Mouse (Mus musculus) C2C12 (cell line): ENCODE results near the gene Leng9. TPM values are rescaled to one million over a fixed set of nuclear protein-coding genes. Genes with fewer than 3 reads are reported as not detected.

Experiments
- H3K27me3 ChIP-seq: one replicate; pipeline ENCODE4 v1.6.1; 2011; ENCODE audit not compliant: control insufficient read depth, insufficient read depth, insufficient read length
- H3K36me3 ChIP-seq: one replicate; pipeline ENCODE4 v1.6.1; 2011; ENCODE audit not compliant: control insufficient read depth, insufficient read depth
- H3K4me3 ChIP-seq: one replicate; pipeline ENCODE4 v1.5.1; 2011; ENCODE audit warnings: mild to moderate bottlenecking, control low read depth; ENCODE audit not compliant: poor library complexity, insufficient read depth, severe bottlenecking
- H3K79me2 ChIP-seq: one replicate; pipeline ENCODE4 v1.6.1; 2011; ENCODE audit not compliant: control insufficient read depth, insufficient read depth
- H3K79me3 ChIP-seq: one replicate; pipeline ENCODE4 v1.6.1; 2011; ENCODE audit warnings: low read depth, control low read depth
- H3ac ChIP-seq: one replicate; pipeline ENCODE3; 2011; ENCODE audit warnings: low read depth; ENCODE audit not compliant: control insufficient read depth, insufficient read length
- CEBPB ChIP-seq: IDR thresholded peaks from one replicate; pipeline ENCODE4 v1.6.1; 2011; ENCODE audit warnings: low read depth, mild to moderate bottlenecking, control low read depth, moderate library complexity
- CTCF ChIP-seq: IDR thresholded peaks from one replicate; pipeline ENCODE4 v1.5.1; 2011; ENCODE audit not compliant: control insufficient read depth, insufficient read depth, insufficient read length
- FOSL1 ChIP-seq: IDR thresholded peaks from one replicate; pipeline ENCODE4 v1.8.0; 2011; ENCODE audit warnings: mild to moderate bottlenecking, low read length; ENCODE audit not compliant: poor library complexity, insufficient read depth, severe bottlenecking
- MAX ChIP-seq: IDR thresholded peaks from one replicate; pipeline ENCODE4 v1.6.1; 2011; ENCODE audit warnings: mild to moderate bottlenecking, control low read depth
- MYOD1 ChIP-seq: IDR thresholded peaks from one replicate; pipeline ENCODE4 v1.6.1; 2011; ENCODE audit warnings: low read depth; ENCODE audit not compliant: control insufficient read depth, insufficient read length
- MYOG ChIP-seq: IDR thresholded peaks from one replicate; pipeline ENCODE4 v1.6.1; 2011; ENCODE audit not compliant: control insufficient read depth, insufficient read length; ENCODE audit errors: extremely low read depth
- USF1 ChIP-seq: IDR thresholded peaks from one replicate; pipeline ENCODE4 v1.6.1; 2011; ENCODE audit warnings: low read depth, mild to moderate bottlenecking, control low read depth, moderate library complexity
- polyA plus RNA-seq: library from polyadenylated mRNA; unstranded; fragments of >200 nt; fragmentation: generic; extraction: Trizol; gene quantifications from one replicate; pipeline ENCODE4 v1.2.1, GENCODE M21; 2012; ENCODE audit warnings: missing spikeins

The Leng9 gene
- polyA plus RNA-seq, 1 experiment, result 2.4 TPM

- no peak for TF ChIP-seq MAX
- no peak for TF ChIP-seq USF1
- TF ChIP-seq MYOD1, result no peak
- no peak for TF ChIP-seq FOSL1
- no peak for TF ChIP-seq MYOG
- TF ChIP-seq CTCF, result no peak
- TF ChIP-seq CEBPB, result no peak
- H3ac ChIP-seq, result no peak overlapping the region
Measured at GRCm38 (mm10) chr7:4127894-4128293, 22.3 kb downstream of the Leng9 start.

GRCm38 (mm10) chr7:4126992-4127785, 23.0 kb downstream of the Leng9 start:
- Histone ChIP-seq H3K79me3 (no peaks in the 10 kb centered on the region), H3K79me2 (no peaks in the 10 kb centered on the region), H3K4me3 (no peak overlapping the region), H3K36me3 (no peaks in the 10 kb centered on the region), H3K27me3 (peaks cover 4% of the 10 kb centered on the region), H3ac (no peak overlapping the region)
- TF ChIP-seq FOSL1 (no peak), CTCF (no peak), MYOG (no peak), MYOD1 (no peak), CEBPB (no peak), MAX (no peak), USF1 (no peak)

More at GRCm38 (mm10) chr7:4127894-4128293, 22.3 kb downstream of the Leng9 start:
- Histone ChIP-seq H3K27me3 (no peaks in the 10 kb centered on the region), H3K79me3 (no peaks in the 10 kb centered on the region), H3K36me3 (no peaks in the 10 kb centered on the region), H3K4me3 (no peak overlapping the region), H3K79me2 (no peaks in the 10 kb centered on the region)

- Histone ChIP-seq H3K79me2 (no peaks in the 10 kb centered on the region), H3K27me3 (peaks cover 9% of the 10 kb centered on the region), H3K36me3 (no peaks in the 10 kb centered on the region), H3K4me3 (no peak overlapping the region), H3K79me3 (no peaks in the 10 kb centered on the region), H3ac (no peak overlapping the region)
- TF ChIP-seq CEBPB, result no peak
- TF ChIP-seq MYOG, result no peak
- no peak for TF ChIP-seq MAX
- no peak for TF ChIP-seq MYOD1
- TF ChIP-seq CTCF, result no peak
- no peak for TF ChIP-seq USF1
- no peak for TF ChIP-seq FOSL1
Measured at GRCm38 (mm10) chr7:4125306-4125705, 24.9 kb downstream of the Leng9 start.

- H3K4me3 ChIP-seq, result no peak overlapping the region
- H3K79me2 ChIP-seq, result no peaks in the 10 kb centered on the region
- H3K36me3 ChIP-seq, result no peaks in the 10 kb centered on the region
- no peak overlapping the region for H3ac ChIP-seq
- no peaks in the 10 kb centered on the region for H3K79me3 ChIP-seq
- TF ChIP-seq MYOG (no peak), MYOD1 (no peak), USF1 (no peak), CEBPB (no peak), FOSL1 (no peak), CTCF (no peak), MAX (no peak)
- H3K27me3 ChIP-seq, result peaks cover 12% of the 10 kb centered on the region
Measured at GRCm38 (mm10) chr7:4124856-4125255, 25.3 kb downstream of the Leng9 start.

GRCm38 (mm10) chr7:4124315-4124759, 25.8 kb downstream of the Leng9 start:
- no peak for TF ChIP-seq MYOG
- no peak for TF ChIP-seq FOSL1
- no peak for TF ChIP-seq MAX
- no peak for TF ChIP-seq CEBPB
- no peak for TF ChIP-seq MYOD1
- TF ChIP-seq USF1, result no peak
- no peak for TF ChIP-seq CTCF
- H3K79me2 ChIP-seq, result no peaks in the 10 kb centered on the region
- H3K36me3 ChIP-seq, result no peaks in the 10 kb centered on the region
- H3K4me3 ChIP-seq, result no peak overlapping the region
- no peaks in the 10 kb centered on the region for H3K79me3 ChIP-seq
- no peak overlapping the region for H3ac ChIP-seq
- H3K27me3 ChIP-seq, result peaks cover 18% of the 10 kb centered on the region

- H3K27me3 ChIP-seq, result peaks cover 19% of the 10 kb centered on the region
- no peak overlapping the region for H3ac ChIP-seq
- no peaks in the 10 kb centered on the region for H3K79me3 ChIP-seq
- H3K79me2 ChIP-seq, result no peaks in the 10 kb centered on the region
- no peak overlapping the region for H3K4me3 ChIP-seq
- H3K36me3 ChIP-seq, result no peaks in the 10 kb centered on the region
- TF ChIP-seq FOSL1, result no peak
- no peak for TF ChIP-seq MAX
- TF ChIP-seq MYOG, result no peak
Measured at GRCm38 (mm10) chr7:4123732-4124131, 26.4 kb downstream of the Leng9 start.
